Mouse (Mus musculus) heart, adult 2 months (tissue): Measurements from ENCODE around the gene Neil3. TPM values are rescaled to one million over a fixed set of nuclear protein-coding genes. Genes with fewer than 3 reads are reported as not detected.

Source experiments
- DNase-seq, 2 experiments: peaks; one replicate each; pipeline ENCODE4 v3.0.0; 2021
- H3K27ac ChIP-seq: fragments of 200-600 bp; 2 replicates; pipeline ENCODE4 v1.8.1; 2022
- H3K27me3 ChIP-seq: fragments of 200-500 bp; 2 replicates; pipeline ENCODE4 v1.6.1; 2012; ENCODE audit warnings: mild to moderate bottlenecking, low read length, inconsistent platforms, mixed read lengths; ENCODE audit not compliant: control insufficient read depth, insufficient read depth
- H3K36me3 ChIP-seq: fragments of 200-500 bp; 2 replicates; pipeline ENCODE4 v1.6.1; 2012; ENCODE audit warnings: low read length, inconsistent platforms; ENCODE audit not compliant: control insufficient read depth, insufficient read depth
- H3K4me1 ChIP-seq: fragments of 200-500 bp; 2 replicates; pipeline ENCODE4 v1.6.1; 2011; ENCODE audit warnings: low read length; ENCODE audit not compliant: control insufficient read depth, insufficient read depth
- H3K4me3 ChIP-seq: fragments of 200-600 bp; 2 replicates; pipeline ENCODE4 v1.8.1; 2022
- H3K79me2 ChIP-seq: fragments of 200-500 bp; replicated peaks from 2 replicates; pipeline ENCODE4 v1.6.1; 2012; ENCODE audit warnings: mild to moderate bottlenecking, inconsistent platforms, low read length, moderate library complexity, mixed read lengths; ENCODE audit not compliant: control insufficient read depth, insufficient read depth
- H3K9ac ChIP-seq: fragments of 200-500 bp; 2 replicates; pipeline ENCODE4 v1.6.1; 2012; ENCODE audit warnings: low read depth, mild to moderate bottlenecking, control low read depth, inconsistent platforms, low read length, mixed read lengths
- CTCF ChIP-seq: fragments of 200-600 bp; IDR thresholded peaks from 2 replicates; pipeline ENCODE4 v1.8.1; 2022; ENCODE audit warnings: antibody characterized with exemption, mild to moderate bottlenecking, moderate library complexity
- EP300 ChIP-seq: fragments of 200-500 bp; IDR thresholded peaks from 2 replicates; pipeline ENCODE4 v1.6.1; 2011; ENCODE audit warnings: low read depth, low read length, control low read depth; ENCODE audit not compliant: insufficient read depth
- POLR2A ChIP-seq: fragments of 200-500 bp; IDR thresholded peaks from 2 replicates; pipeline ENCODE4 v1.6.1; 2011; ENCODE audit warnings: mild to moderate bottlenecking, low read depth, low read length, control low read depth; ENCODE audit not compliant: insufficient read depth
- WGBS: fragments of 180-500 bp; shearing (Covaris S2); methylation state at CpG from one replicate; pipeline ENCODE4 v1.1.7; 2018; 5-methylcytosine and 5-hydroxymethylcytosine counted together
- intact Hi-C: fragments of 180-260 bp; cut with DNase I; formaldehyde crosslinking; loops from one replicate; pipeline ENCODE4 v1.15.1; 2025
- polyA plus RNA-seq: library from polyadenylated mRNA; depleted of rRNA; stranded (reverse); fragments of >200 nt; gene quantifications from 2 replicates; pipeline ENCODE4 v1.2.3, GENCODE M21; 2012
- total RNA-seq, 2 experiments: library from RNA; stranded (reverse); gene quantifications; 2 replicates each; pipeline ENCODE4 v1.2.3; 2021

Neil3 gene
- total and polyA plus RNA-seq, 3 experiments = 0.10 to 0.18 TPM; not detected in 1

DNA sequence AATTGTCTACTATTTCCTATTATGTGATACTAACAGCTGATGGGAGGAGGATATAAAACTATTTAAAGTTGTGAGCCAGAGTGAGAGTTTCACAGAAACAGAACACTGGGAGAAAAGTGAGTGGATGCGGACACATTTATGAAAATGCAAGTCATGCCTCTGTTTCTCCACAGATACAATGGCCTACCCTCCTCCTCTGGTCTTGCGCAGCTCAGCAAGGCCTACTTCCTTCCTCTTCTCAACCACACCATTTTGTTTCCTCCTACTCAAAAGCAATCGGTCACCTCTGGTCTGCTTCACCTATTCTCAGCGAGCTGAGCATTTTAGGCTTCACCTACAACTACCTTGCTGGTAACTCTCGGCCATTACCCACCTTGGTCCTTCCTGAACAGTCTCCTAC, 34.0 kb downstream of the Neil3 start:
- WGBS = 93% methylated on average over 5 of the region's 5 CpGs
- no peak overlapping the region for H3K27ac ChIP-seq
- no peaks in the 10 kb centered on the region for H3K27me3 ChIP-seq
- no peaks in the 10 kb centered on the region for H3K4me1 ChIP-seq
- no peaks in the 10 kb centered on the region for H3K79me2 ChIP-seq
- DNase-seq = no peak
- no peaks in the 10 kb centered on the region for H3K36me3 ChIP-seq
- intact Hi-C loops = loop anchor here (5.0 kb wide), 1 partner anchor 887 kb away; no protein-coding TSS in a partner anchor
- no peak overlapping the region for H3K9ac ChIP-seq
- no peak overlapping the region for H3K4me3 ChIP-seq
- no peak for TF ChIP-seq POLR2A
- no peak for TF ChIP-seq EP300
- TF ChIP-seq CTCF = no peak

DNA sequence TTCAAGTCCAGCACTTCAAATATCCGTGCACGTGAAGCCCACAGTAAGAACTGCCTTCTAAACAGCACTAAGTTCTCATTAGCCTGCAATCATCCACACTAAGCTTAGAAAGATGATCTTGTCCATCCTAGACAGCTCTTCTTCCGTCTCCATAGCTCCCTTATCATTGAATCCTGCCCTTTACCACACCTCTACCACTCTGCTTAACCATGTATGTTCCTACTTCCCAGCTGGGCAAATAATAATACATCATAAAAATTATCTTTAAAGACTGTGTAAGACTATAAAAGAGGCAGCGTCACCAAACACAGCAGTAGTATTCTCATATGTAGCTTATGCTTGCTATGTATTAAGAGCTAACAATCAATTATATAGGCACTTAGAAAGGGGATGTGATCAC, 35.2 kb downstream of the Neil3 start:
- no peak for DNase-seq
- WGBS = 92% methylated on average over 4 of the region's 4 CpGs
- intact Hi-C loops = no loop called here

GRCm38 (mm10) chr8:53600826-53601225, 38.0 kb downstream of the Neil3 start:
- H3K27ac ChIP-seq = no peak overlapping the region
- H3K27me3 ChIP-seq = no peaks in the 10 kb centered on the region
- H3K4me1 ChIP-seq = no peaks in the 10 kb centered on the region
- TF ChIP-seq EP300 = no peak
- 96% methylated on average over 3 of the region's 3 CpGs for WGBS
- no peaks in the 10 kb centered on the region for H3K36me3 ChIP-seq
- no peak overlapping the region for H3K9ac ChIP-seq
- intact Hi-C loops = no loop called here
- DNase-seq = no peak
- no peak overlapping the region for H3K4me3 ChIP-seq
- no peaks in the 10 kb centered on the region for H3K79me2 ChIP-seq

More for the DNA sequence above, 35.2 kb downstream of the Neil3 start:
- H3K27me3 ChIP-seq = no peaks in the 10 kb centered on the region
- H3K4me3 ChIP-seq = no peak overlapping the region
- no peak for TF ChIP-seq EP300
- TF ChIP-seq POLR2A = no peak
- TF ChIP-seq CTCF = no peak
- H3K4me1 ChIP-seq = no peaks in the 10 kb centered on the region
- no peaks in the 10 kb centered on the region for H3K36me3 ChIP-seq
- H3K79me2 ChIP-seq = no peaks in the 10 kb centered on the region
- H3K27ac ChIP-seq = no peak overlapping the region
- H3K9ac ChIP-seq = no peak overlapping the region

DNA sequence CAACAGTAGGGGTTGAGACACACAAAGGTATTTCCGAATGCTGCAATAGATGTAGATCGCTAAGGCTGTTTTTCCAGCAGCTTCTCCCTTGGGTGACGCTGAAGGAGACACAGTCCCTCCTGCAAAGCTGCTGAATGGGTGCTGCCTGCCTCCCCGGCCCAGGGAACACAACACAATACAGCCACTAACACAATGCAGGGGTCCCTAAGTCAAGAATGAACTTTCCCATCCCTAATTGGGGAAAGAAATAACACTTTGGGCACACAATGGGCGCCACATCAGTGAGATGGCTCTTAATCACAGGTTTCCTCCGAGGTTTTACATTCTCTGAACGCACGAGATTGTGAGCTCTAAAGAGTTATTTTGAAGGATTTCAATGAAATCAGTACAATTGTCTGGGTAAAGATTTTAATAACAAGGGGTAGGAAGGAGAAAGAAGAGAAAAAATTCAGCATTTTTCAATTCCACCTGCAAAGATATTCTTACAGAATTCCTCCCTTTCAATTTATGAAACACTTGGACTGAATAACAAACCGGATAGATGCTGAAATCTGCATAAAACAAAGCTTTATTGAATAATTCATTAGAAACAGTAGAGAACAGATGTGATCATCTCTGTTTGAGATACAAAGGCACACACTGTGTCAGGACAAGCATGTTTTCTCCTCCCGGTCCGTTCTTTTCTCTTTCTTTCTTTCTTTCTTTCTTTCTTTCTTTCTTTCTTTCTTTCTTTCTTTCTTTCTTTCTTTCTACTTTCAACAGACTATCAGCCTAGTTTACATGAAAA, 38.6 kb downstream of the Neil3 start:
- DNase-seq = no peak
- no peaks in the 10 kb centered on the region for H3K79me2 ChIP-seq
- H3K36me3 ChIP-seq = no peaks in the 10 kb centered on the region
- H3K9ac ChIP-seq = no peak overlapping the region
- no peaks in the 10 kb centered on the region for H3K27me3 ChIP-seq
- H3K4me3 ChIP-seq = no peak overlapping the region
- WGBS = 95% methylated on average over 11 of the region's 11 CpGs
- no peak overlapping the region for H3K27ac ChIP-seq
- TF ChIP-seq POLR2A (no peak), EP300 (no peak), CTCF (no peak)
- intact Hi-C loops = no loop called here
- H3K4me1 ChIP-seq = no peaks in the 10 kb centered on the region

- no peak overlapping the region for H3K27ac ChIP-seq
- no peaks in the 10 kb centered on the region for H3K36me3 ChIP-seq
- no peaks in the 10 kb centered on the region for H3K27me3 ChIP-seq
- intact Hi-C loops = no loop called here
- no peaks in the 10 kb centered on the region for H3K4me1 ChIP-seq
- no peak overlapping the region for H3K4me3 ChIP-seq
- 97% methylated on average over 1 of the region's 1 CpGs for WGBS
- H3K79me2 ChIP-seq = no peaks in the 10 kb centered on the region
- no peak for DNase-seq
- no peak for TF ChIP-seq EP300
- no peak for TF ChIP-seq POLR2A
- no peak for TF ChIP-seq CTCF
- no peak overlapping the region for H3K9ac ChIP-seq
These were observed 40.8 kb downstream of the Neil3 start for GRCm38 (mm10) chr8:53598101-53598500.

- TF ChIP-seq EP300 (no peak), POLR2A (no peak), CTCF (no peak)
- no peak overlapping the region for H3K27ac ChIP-seq
- no peak overlapping the region for H3K9ac ChIP-seq
- H3K79me2 ChIP-seq = no peaks in the 10 kb centered on the region
- no peaks in the 10 kb centered on the region for H3K27me3 ChIP-seq
- no peaks in the 10 kb centered on the region for H3K36me3 ChIP-seq
- no peaks in the 10 kb centered on the region for H3K4me1 ChIP-seq
- no peak overlapping the region for H3K4me3 ChIP-seq
- no peak for DNase-seq
- 96% methylated on average over 2 of the region's 2 CpGs for WGBS
- intact Hi-C loops = no loop called here
These were observed 47.1 kb downstream of the Neil3 start for GRCm38 (mm10) chr8:53591777-53592176.
